14 mouse cellular contexts compared by ENCODE assay signal in genomic region chr17:88473766-88474165, GRCm38 (mm10). TPM values are rescaled to one million over a fixed set of nuclear protein-coding genes. Genes with fewer than 3 reads are reported as not detected.
A peak's percentile ranks its signal among the peaks of the same experiment; 100 is the strongest.
DNase-seq lines count a peak whose midpoint lies in the region; ATAC-seq and TF ChIP-seq lines count a peak whose summit lies in the region.
"Had no signal": no experiment of that assay in that cellular context is flagged by ENCODE, and none has a peak within 500 bp of the region (broad histone marks: within the 10 kb centered on the region; RNA-seq: fewer than 3 reads in every experiment).

No protein-coding gene starts in this region.

- no peak overlapping the region for H3K9ac ChIP-seq in hindbrain, postnatal 0 days (replicated peaks; ENCODE audit: low read length)
- H3K9ac ChIP-seq in hindbrain, embryonic 12.5 days, result no peak overlapping the region
- H3K9ac ChIP-seq: limb, embryonic 13.5 days; midbrain, embryonic 12.5 days; neural tube, embryonic 15.5 days had no signal

- TF ChIP-seq CTCF in hindbrain, postnatal 0 days (IDR thresholded peaks at IDR 0.05; ENCODE audit: low read depth), result no peak

- no peaks in the 10 kb centered on the region for H3K4me1 ChIP-seq in hindbrain, postnatal 0 days (ENCODE audit: insufficient read depth, low read length)
- H3K4me1 ChIP-seq in hindbrain, embryonic 12.5 days, result no peaks in the 10 kb centered on the region
- H3K4me1 ChIP-seq: limb, embryonic 13.5 days; midbrain, embryonic 12.5 days had no signal

- no peaks in the 10 kb centered on the region for H3K9me3 ChIP-seq in hindbrain, postnatal 0 days (ENCODE audit: low read length)
- H3K9me3 ChIP-seq in hindbrain, embryonic 12.5 days (replicated peaks), result no peaks in the 10 kb centered on the region
- H3K9me3 ChIP-seq: midbrain, embryonic 12.5 days had no signal

- H3K36me3 ChIP-seq in hindbrain, postnatal 0 days (ENCODE audit: insufficient read depth, low read length), result peaks cover 3% of the 10 kb centered on the region; the same call in 1 of the 2 replicates
- peaks cover 12% of the 10 kb centered on the region for H3K36me3 ChIP-seq in hindbrain, embryonic 12.5 days

- H3K27ac ChIP-seq in hindbrain, postnatal 0 days, result 0 out of 2 replicates have a peak overlapping the region, but pooled peaks have one; percentile 15
- H3K27ac ChIP-seq in hindbrain, embryonic 12.5 days, result no peak overlapping the region
- H3K27ac ChIP-seq: gastrocnemius, adult 2 months; limb, embryonic 13.5 days; midbrain, embryonic 12.5 days; neural tube, embryonic 15.5 days had no signal

- H3K27me3 ChIP-seq in hindbrain, postnatal 0 days (ENCODE audit: insufficient read depth, low read length), result no peaks in the 10 kb centered on the region
- no peaks in the 10 kb centered on the region for H3K27me3 ChIP-seq in hindbrain, embryonic 12.5 days
- H3K27me3 ChIP-seq: limb, embryonic 13.5 days; midbrain, embryonic 12.5 days; neural tube, embryonic 15.5 days had no signal

- WGBS in hindbrain, postnatal 0 days, result 40% methylated on average over 2 of the region's 2 CpGs
- 56% methylated on average over 2 of the region's 2 CpGs for WGBS in hindbrain, embryonic 12.5 days

- ATAC-seq in CD4-positive, CD25-positive, alpha-beta regulatory T cell, adult 4 months, result no peak
- no peak for ATAC-seq in hindbrain, postnatal 0 days
- no peak for ATAC-seq in hindbrain, embryonic 12.5 days (ENCODE audit: low FRiP score)
- no peak for ATAC-seq in inflammation-experienced regulatory T-cells, adult 6 months

- DNase-seq in CD4-positive, CD25-positive, alpha-beta regulatory T cell, adult 2 months (ENCODE audit: low read depth, low spot score), result peak; percentile 17
- peak; percentile 77 for DNase-seq in hindbrain, postnatal 0 days (ENCODE audit: low spot score)
- DNase-seq in retina, embryonic 14.5 days (ENCODE audit: low spot score), result peak; percentile 20
- no peak for DNase-seq in retina, postnatal 1 day
- DNase-seq in yolk sac, embryonic 10.5 days (ENCODE audit: low spot score), result no peak
- DNase-seq: cerebellum, postnatal 36 days; gastrocnemius, adult 2 months; kidney, postnatal 36 days had no signal

- H3K4me2 ChIP-seq in hindbrain, postnatal 0 days (ENCODE audit: low read depth, low read length), result no peak overlapping the region
- H3K4me2 ChIP-seq in hindbrain, embryonic 12.5 days (replicated peaks), result no peak overlapping the region
- H3K4me2 ChIP-seq: limb, embryonic 13.5 days; midbrain, embryonic 12.5 days; neural tube, embryonic 15.5 days had no signal

- H3K4me3 ChIP-seq in hindbrain, postnatal 0 days (ENCODE audit: low read length), result no peak overlapping the region
- no peak overlapping the region for H3K4me3 ChIP-seq in hindbrain, embryonic 12.5 days
- H3K4me3 ChIP-seq: gastrocnemius, adult 2 months; limb, embryonic 13.5 days; midbrain, embryonic 12.5 days; neural tube, embryonic 15.5 days had no signal

RNA-seq across cellular contexts. Expression of gene Foxn2, which starts 33.3 kb away (rescaled TPM):
- 10 to 100 TPM; 34.5 to 41.0 TPM for polyA plus RNA-seq in CD4-positive, CD25-positive, alpha-beta regulatory T cell, adult 4 months (2017; shearing (Covaris generic))
- 12.5 and 17.1 TPM in 2 replicates for total RNA-seq in hindbrain, postnatal 0 days (2014; rRNA removed)
- 8.0 and 9.1 TPM in 2 replicates for polyA plus RNA-seq in hindbrain, postnatal 0 days (2015; fragmentation: Nextera tagmentation; extraction: Ambion mirVana)
- polyA plus RNA-seq in hindbrain, embryonic 12.5 days (2016; fragmentation: Nextera tagmentation; extraction: Ambion mirVana), result 13.4 and 15.2 TPM in 2 replicates
- 10 to 100 TPM; 36.0 to 43.5 (median 43.0) TPM for polyA plus RNA-seq in inflammation-experienced regulatory T-cells, adult 6 months (2017; shearing (Covaris generic))

RNA-seq across cellular contexts. Expression of gene Ppp1r21, which starts 56.2 kb away (rescaled TPM):
- 10 to 100 TPM; 26.4 to 39.4 TPM for polyA plus RNA-seq in CD4-positive, CD25-positive, alpha-beta regulatory T cell, adult 4 months (2017; shearing (Covaris generic))
- total RNA-seq in hindbrain, postnatal 0 days (2014; rRNA removed), result 43.7 and 54.5 TPM in 2 replicates
- 29.2 and 32.2 TPM in 2 replicates for polyA plus RNA-seq in hindbrain, postnatal 0 days (2015; fragmentation: Nextera tagmentation; extraction: Ambion mirVana)
- 25.9 and 28.2 TPM in 2 replicates for polyA plus RNA-seq in hindbrain, embryonic 12.5 days (2016; fragmentation: Nextera tagmentation; extraction: Ambion mirVana)
- polyA plus RNA-seq in inflammation-experienced regulatory T-cells, adult 6 months (2017; shearing (Covaris generic)), result 10 to 100 TPM; 16.8 to 31.9 (median 28.2) TPM

Comparison
In these comparisons a context has a peak if more than half of its experiments do, and no peak if none do; other contexts are left out.
1. DNase-seq: peak in CD4-positive, CD25-positive, alpha-beta regulatory T cell, adult 2 months (single experiment), hindbrain, postnatal 0 days (single experiment) and retina, embryonic 14.5 days (single experiment); none in retina, postnatal 1 day (single experiment) and yolk sac, embryonic 10.5 days (single experiment).